Mouse (Mus musculus) adrenal gland, postnatal 25 days (tissue): ENCODE results near the gene Pard3. TPM values are rescaled to one million over a fixed set of nuclear protein-coding genes. Genes with fewer than 3 reads are reported as not detected.

ENCODE experiments used
- DNase-seq: peaks from one replicate; pipeline ENCODE4 v3.0.0; 2021; ENCODE audit warnings: mixed read lengths
- total RNA-seq: library from RNA; stranded (reverse); gene quantifications from 2 replicates; pipeline ENCODE4 v1.2.3, GENCODE M21; 2021

The Pard3 gene
- total RNA-seq, 1 experiment from 2014 or later, result 48.5 TPM

DNA sequence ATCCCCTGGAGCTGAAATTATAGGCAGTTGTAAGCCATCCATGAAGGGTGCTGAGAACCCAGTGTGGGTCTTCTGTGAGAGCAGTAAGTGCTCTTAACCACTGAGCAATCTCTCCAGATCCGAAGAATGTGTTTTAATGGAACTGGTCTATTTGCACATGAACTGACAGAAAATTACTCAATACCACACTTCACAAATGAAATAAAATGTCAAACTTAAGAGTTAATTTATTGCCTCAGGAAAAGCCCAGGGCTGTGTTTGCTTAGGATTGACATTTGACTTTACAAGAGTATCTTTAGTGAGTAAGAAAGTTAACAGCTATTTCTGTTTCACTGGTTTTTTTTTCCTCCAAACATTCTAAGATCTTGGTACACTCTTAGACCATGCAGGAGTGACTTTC is 23.7 kb downstream of the Pard3 start:
- no peak for DNase-seq

DNA sequence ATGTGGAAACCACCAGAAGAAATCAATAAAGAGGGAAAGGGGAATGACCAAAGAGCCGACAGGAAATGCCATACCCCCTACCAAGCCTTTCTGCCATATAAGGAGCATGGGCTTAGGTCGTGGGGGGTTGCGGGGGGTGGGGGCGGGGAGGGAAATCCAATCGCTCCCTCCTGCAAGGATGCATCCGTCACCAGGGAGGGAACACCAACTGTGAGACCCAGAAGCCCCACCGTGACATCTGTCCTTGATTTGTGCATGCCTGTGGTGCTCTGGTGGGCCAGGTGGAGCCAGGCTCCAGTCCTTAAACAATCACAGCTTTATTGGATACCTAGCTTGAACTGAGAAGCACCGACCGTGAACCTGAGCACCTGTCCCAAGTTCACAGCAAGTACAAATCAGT is 24.7 kb downstream of the Pard3 start:
- no peak for DNase-seq

DNA sequence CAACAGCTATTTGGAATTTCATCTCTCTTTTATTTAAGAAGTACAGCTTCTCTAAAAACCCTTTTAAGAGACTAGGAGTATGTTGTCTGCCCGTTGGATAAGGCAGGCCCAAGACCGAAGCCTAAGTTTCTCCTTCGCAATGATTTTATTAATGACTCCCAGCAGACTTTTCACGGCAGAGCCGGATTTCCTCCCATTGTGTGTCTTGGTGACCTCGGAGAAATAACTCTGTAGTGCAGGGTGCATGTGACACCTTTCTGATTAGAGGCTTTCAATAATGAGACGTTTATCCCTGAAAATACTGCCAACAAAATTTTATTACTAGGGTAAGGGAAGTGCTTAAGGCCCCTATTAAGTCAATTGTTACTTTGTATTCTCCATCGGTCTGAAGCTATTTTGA is 25.3 kb downstream of the Pard3 start:
- DNase-seq, result no peak

DNA sequence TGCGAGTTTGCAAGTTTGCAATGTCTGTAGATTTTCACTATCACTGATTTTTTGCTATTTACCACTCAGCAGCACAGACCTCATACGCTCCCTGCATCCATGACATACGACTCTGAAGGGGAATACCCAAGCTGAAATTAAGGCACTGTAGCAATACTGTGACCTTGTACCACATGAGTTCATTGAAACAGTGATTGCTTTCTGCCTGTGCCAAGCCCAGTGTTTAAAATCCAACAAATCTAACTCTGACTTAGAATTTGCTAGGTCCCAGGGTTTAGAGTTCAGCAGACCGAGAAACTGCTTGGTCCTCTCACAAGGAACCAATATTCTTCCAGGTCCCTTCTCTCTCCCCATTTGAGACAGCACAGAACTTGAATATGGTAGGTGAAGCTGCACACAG is 26.7 kb downstream of the Pard3 start:
- DNase-seq, result no peak

DNA sequence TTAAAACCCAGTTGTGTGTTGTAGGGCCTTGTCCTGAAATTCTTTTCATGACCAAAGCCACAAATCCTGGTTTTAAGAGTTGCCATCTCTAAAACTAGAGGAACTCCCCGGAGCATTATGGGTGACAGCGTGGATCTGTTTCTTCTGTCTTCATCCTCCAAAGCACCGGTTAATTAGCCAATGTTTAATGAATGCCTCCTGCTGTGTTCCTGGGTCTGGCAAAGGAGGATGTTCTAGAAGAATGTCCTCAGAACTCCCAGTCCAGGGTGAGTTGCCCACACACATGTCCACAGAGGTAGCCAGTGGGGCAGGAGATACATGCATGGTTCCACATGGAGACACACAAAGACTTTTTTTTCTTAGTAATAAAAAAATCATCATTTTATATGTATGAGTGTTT is 28.2 kb downstream of the Pard3 start:
- no peak for DNase-seq

DNA sequence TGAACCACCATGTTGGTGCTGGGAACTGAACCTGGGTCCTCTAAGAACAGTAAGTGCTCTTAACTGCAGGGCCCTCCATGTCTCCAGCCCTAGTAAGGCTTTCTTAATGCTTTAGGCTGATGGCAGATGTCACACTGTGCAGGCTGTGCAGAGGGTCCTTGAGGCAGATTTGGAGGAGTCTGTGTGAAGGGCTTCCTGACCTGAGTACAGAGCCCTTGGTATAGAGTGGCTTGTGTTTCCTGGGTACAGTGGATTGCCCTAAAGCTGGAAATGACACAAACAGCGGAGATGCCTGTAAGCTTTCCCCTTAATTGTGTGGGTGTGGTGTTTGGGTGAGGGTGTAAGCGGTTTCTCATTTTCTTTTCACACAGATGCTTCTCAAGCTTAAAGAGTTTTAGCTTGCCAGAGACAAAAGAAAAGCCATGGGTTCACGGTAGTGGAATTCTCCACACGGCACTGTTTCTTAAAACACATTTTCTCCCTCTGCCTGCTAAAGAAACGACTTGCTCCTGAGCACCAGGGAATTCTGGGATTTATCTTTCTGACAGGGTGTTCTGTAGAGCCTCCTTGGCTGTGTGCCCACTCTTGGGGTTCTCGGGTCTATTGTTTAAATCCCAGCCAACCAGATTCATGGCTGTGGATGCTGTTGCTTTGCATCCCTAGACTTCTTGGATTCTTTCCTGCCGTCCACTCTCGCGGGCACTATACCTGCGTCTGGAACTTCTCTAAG is 28.9 kb downstream of the Pard3 start:
- no peak for DNase-seq

DNA sequence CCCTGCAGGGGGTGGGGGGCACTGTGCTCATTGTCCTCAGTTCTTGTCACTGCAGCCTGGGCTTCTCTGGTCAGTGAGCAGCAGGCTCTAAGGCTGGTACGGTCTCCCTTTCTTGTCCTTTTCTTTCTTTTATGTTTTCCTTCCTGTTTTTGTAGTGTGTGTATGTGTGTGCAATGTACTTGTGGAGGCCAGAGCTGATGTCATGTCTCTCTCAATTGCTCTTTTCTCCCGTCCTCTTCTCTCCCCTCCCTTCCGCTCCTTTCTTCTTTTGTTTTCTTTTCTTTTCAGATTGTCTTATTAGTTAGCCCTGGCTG is 29.4 kb downstream of the Pard3 start:
- no peak for DNase-seq

DNA sequence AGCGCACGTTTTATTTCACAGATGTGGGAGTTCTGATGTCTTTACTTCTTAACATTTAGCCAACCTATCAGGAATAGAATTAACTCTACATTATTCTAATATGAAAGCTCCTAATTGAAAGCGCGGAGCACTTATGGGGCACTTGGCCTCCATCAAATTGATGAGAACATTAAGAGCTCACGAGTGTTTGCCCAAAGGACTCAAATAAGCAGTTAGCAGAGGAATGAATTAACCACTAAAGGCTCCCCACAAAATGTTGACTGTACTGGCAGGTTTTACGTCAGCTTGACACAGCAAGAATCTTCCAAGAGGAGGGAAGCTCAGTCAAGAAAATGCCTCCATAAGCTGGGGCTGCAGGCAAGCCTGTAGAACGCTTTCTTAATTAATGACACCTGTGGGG is 32.1 kb downstream of the Pard3 start:
- no peak for DNase-seq

DNA sequence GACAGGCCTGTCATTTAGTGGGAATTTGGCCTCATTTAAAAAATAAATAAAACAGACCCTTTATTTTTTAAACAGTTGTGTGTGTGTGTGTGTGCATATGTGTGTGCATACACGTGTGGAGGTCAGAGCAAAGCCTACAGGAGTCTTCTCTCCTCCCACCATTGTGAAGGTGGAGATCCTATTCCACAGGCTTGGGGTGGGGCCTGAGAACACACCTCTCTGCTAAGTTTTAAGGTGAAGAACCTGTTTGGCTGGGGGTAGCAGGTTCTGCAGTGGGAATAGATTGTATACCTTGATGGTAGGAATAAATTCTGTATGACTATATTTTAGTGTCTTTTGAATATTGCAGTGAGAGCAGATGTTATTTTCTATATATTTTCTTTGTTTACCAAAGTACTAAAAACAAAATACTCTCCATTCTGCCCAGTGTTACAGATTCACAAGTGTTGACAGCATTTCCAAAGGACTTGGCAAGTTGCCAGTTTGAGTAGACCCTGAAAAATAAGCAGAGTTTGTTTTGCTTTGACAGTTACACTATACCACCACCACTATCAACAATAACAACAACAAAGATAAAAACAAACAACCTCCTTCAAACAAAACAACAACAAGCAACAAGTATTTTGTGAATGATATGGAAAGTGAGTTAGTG is 35.9 kb downstream of the Pard3 start:
- no peak for DNase-seq

DNA sequence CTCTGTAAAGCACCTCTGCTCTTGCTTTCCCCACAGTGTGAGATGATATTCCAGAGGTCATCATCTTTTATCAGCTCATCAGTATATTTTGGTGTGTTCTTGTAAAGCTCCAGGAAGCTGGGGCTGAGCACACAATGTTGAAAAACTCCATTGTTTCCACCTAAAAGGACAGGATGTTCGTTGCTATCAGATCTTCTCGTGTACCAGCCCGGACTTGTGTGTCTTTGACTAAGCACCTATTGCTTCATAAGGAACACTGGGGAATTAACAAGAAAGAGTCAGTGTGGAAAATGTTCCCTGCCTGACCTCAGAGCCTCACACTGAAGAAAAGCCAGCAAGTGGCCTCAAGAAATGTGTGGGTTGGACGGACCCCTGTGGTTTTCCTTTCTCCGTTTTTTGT is 39.6 kb downstream of the Pard3 start:
- no peak for DNase-seq

DNA sequence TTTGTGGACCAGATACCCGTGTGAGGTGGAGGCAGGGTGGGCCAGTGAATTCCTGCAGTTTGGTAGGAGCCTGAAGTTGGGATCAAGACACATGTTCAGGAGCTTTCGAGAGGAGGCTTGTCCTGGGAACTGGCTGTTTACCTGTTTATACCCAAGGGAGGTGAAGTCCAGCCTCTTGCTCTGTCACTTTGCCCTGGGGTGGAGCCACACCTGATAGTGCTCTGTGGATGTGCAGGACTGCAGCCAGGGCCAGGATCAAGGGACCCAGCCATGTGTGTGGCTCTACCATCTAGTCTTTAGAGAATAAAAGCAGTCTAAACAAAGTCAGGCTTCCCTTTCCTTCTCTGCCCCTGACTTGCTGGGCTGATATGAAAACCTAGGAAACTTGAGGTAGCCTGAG is 40.9 kb downstream of the Pard3 start:
- no peak for DNase-seq

DNA sequence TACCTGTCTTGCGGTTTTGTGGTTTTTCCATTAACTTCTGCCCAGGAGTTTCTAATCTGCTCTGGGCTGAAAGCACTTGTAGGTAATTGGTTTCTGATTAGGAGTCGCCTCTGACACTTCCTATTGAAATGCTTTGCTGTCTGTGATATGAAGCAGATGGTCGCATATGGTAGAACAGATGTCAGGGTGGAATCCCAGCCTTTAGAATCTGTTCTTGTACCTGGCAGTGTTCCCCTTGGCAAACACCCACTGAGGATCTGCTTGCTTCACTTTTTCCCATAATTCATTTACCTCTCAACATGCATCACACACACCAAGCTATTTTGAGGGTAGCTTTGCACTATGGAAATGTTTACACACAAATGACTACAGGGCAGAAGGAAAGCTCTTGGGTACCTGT is 44.2 kb downstream of the Pard3 start:
- DNase-seq, result no peak

DNA sequence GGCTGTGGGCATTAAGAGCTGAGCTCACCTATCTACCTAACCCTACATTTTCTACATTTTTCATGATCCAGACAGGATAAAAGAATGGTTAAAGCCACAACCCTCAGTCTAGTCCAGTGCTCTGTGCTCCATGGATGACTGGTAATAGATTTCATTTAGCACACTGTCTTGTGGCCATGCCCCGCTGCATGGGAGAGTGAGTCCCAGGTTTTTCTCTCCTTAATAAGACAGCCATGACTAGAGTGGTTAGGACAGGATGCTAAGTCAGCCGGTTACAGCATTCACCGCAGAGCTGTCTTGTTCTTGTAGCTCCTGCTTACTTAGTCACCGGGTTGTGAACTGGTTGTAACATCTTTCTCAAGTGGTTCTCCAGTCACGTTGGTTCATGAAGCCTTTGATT is 49.5 kb downstream of the Pard3 start:
- no peak for DNase-seq

DNA sequence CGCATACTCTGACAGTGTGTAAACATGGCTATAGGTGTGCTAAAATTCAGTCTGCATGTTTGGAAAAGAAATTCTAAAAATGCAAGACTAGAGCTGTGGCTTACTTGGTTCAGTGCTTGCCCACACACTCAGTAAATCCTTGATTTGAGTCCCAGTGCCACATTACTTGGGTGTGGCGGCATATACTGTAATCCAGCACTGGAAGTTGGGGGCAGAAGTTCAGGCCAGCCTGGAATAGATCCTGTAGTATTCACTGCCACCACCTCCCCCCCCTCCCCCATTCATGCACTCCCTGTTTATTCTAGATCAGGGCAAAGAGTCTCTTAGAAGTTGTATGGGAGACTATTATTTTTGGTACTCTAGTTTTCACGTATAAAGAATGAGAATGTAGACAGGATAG is 52.1 kb downstream of the Pard3 start:
- DNase-seq, result no peak

DNA sequence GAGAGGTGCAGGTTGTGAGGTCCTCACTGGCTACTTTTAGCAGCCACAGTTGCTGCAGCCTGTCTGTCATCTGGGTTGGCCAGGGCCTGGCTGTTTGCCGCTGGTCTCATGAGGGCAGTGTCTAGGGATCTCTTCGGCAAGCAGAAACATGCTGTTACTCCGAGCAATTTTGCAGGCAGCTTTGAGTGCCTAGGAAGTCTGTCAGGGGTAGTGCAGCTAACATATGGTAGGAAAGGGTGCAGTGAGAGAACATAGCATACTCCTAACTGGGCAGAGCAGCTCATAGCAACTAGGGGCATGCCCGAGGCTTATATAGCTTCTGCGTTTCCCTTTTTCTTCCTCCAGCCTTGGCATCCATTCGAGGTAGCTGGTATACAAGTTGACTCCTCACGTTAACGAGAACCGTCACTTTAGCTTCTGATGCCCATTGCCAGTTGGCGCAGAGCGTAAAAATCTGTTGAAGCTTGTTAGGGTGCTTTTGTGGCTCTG is 54.7 kb downstream of the Pard3 start:
- peak; percentile 23 for DNase-seq

DNA sequence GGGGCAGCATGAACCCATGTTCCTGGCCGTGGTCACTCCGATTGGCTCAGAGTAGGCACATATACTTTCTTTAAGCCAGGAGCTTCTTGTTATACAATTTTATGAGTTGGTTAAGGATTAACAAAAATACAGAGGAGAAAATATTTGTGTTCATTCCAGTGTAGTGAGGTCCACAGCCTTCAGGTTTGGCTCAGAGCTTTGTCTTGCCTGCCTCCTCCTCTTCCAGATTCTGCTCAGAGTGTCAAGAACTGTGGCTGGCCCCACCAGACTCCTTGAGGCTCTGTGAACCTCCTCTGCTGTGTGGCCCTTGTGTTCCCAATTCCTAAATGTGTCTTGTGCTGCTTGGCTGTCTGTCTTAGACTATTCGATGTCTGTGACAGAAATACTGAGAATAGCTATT is 59.7 kb downstream of the Pard3 start:
- DNase-seq, result no peak

DNA sequence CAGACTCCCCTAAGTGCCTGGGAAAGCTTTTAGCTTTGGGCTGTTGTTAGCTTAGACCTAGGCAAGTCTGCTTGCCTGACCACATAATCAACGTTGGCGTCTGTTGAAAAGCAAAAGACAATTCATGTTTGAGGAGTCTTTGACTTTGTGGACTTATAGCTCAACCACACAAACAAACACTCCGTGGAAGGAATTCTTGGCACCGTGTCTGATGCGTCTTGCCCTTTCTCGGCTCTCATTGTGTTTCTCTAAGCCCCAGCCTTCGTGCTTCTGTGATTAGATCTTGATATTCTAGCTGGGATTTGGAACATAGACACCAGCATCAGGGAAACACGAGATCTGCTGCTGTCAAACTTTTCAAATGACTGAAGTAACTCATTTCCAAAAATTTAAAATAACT is 61.1 kb downstream of the Pard3 start:
- no peak for DNase-seq

DNA sequence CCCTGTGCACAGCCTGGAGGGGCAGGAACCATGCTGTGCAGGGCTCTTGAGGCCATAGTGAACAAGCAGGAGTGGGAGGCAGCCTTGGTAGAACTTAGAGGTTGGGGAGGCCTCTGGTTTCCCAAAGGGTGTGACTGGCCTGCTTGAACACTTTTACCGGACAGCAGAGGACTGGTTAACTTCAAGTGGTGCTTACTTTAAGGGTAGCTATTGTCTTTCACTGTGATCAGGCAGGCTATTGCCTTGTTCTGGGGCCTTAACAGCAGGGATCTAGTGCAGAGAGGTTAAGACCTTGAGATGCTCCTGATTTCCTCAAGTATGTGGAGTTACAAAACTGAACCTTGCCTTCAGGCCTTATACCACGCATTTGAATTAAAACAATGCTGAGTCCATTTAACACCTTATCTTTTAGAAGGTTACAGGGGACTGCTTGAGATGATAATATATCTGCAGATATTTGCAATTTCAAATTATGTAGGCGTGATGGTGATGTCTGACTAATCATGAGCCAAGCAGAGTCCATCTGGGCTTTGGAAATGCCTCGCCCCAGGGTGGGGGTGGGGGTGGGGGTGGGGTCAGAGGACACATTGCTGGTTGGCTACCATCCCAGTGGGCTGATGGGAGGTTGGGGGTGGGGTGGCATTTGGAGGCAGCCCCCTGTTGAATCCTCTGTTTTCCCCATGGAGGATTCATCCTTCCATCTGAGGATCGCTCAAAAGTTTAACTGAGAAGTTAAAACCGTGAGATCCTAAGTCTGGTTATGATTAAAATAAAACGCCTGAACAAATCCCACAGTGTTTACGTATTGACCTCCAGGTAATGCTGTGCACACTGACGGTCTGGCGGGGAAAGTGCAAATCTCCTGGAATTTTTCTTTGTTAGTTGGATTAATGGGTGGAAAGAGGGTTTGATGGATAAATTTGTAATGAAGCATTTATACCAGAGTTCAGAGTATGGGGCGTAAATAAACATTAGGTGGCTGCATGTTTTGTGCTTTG is 62.3 kb downstream of the Pard3 start:
- no peak for DNase-seq

DNA sequence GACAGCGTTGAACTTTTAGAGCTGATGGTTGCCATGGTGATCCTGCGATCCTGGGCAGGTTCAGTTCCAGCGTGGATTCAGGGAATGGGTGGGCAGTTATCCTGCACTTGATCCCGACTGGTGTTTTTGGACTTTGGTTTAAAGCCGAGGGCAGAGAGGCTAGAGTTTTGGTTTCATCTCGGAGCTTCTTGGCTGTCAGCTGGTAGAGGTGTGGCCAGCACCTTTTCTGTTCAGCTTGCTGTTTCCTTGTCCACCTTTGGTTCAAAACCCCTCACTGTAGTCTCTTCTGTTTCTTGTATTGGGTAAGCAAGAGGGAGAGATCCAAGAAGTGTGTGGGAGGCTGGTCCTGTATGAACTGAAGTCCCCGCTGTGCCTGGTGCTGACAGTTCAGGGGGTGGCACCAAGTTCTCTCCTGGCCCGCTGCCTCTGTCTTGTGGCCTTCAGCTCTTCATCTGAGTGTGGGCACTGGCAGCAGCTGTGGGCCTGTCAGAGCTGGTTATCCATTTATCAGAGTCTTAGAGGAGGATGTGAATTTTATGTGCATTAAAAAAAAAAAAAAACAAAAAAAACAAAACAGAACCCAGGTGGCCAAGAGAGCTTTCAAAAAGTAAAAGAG is 65.2 kb downstream of the Pard3 start:
- peak; percentile 61 for DNase-seq

DNA sequence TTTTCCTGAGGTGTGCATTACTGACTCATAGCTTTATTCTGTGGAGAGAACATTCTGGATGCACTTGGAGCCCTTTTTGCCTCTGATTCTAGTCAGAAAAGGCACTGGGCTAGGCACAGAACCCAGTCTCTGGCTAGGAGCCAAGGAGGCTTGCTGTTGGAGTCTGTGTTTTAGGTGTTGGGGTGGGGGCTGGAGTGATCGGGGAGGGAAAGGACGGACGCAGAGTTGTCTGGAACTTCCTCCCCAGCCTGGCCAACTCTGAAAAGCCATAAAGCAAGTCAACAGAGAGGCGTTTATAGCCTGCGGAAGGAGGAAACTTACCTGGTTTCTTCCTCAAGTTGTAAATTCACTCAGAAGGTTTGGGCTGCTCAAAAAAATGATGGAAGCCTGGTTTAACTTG is 70.6 kb downstream of the Pard3 start:
- DNase-seq, result no peak

DNA sequence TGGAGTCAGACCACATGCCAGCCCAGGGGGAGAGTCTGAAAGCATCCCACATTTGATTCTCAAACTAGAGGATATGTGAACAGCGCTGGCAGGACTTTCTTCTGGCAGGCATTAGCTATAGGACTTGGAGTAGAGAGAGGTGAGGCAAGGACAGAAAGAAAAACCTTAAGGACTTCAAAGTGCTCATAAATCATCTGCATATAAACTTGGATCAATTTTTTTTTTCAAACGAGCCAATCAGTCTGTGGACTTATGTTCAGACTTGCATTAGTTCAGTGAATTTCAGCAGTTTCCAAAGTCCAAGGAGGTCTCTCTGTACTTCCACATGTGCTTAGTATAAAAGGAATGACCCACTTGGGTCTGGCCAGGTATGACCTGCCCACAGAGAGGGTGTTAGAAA is 72.5 kb downstream of the Pard3 start:
- no peak for DNase-seq

DNA sequence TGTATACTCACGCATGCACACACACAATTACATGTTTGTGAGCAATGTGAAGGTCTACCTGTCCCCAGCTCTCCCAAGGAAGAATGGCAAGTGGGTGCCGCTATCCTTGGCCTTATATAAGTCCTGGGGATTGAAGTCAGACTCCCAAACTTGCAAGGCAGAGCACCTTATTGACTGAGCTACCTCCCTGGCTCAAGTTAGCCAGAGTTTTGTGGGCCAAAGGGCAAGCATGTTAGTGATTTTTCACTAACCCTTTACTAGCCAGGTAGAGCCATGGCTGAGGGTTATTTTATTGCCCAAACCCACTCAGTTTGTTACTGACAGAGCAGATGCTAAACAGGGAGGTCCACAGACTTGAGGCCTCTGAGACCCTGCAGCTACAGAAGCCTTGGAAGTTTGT is 73.1 kb downstream of the Pard3 start:
- DNase-seq, result no peak

DNA sequence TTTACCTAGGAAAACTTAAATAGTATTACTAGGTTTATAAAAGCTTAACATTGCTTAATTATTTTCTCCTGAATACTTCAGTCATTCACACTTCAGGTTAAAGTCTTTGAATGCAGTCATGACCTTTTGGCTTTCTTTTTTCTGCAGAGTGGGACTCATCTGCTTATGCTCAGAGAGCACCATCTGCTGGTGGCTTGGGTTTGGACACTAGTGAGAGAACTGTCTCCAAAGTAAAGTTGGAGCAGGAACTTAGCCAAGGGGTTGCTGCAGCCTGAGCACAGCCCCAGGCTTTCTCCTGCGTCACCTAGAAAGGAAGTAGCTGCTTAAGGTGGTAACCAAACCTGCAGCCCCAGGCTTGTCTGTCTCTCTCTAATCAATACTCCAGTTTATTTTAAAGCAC is 75.5 kb downstream of the Pard3 start:
- DNase-seq, result peak; percentile 78
